Comparison of ENCODE assay signal across 23 mouse cellular contexts in the genomic region with DNA sequence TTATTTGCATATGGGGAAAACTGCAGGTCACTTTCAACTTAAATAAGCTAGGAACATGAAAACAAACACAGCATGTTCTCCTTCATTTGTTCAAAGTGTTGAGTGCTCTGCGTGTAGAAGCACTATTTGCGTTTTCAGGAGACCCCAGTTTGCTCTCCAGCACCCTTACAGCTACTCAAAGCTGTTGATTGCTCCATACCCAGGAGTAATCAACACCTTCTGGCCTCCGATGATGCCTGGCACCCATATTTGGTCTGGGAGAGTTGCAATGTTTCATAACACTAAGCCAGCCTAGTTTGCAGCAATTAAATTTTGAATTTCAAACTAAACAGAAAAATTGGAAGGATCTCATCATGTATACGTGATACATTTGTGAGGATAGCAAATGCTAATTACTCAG. TPM values are rescaled to one million over a fixed set of nuclear protein-coding genes. Genes with fewer than 3 reads are reported as not detected.
DNase-seq lines count a peak whose midpoint lies in the region; ATAC-seq and TF ChIP-seq lines count a peak whose summit lies in the region.
"Had no signal": no experiment of that assay in that cellular context is flagged by ENCODE, and none has a peak within 500 bp of the region (broad histone marks: within the 10 kb centered on the region; RNA-seq: fewer than 3 reads in every experiment).

No protein-coding gene starts in this region.

- H3K27me3 ChIP-seq in forebrain, postnatal 0 days (ENCODE audit: insufficient read depth, low read length), result no peaks in the 10 kb centered on the region
- H3K27me3 ChIP-seq in forebrain, embryonic 15.5 days, result no peaks in the 10 kb centered on the region
- H3K27me3 ChIP-seq: forebrain, embryonic 13.5 days; heart, embryonic 12.5 days; heart, embryonic 15.5 days; hindbrain, embryonic 13.5 days; intestine, embryonic 15.5 days had no signal

- no peak overlapping the region for H3K9ac ChIP-seq in forebrain, postnatal 0 days
- H3K9ac ChIP-seq in forebrain, embryonic 15.5 days (replicated peaks), result no peak overlapping the region
- H3K9ac ChIP-seq: forebrain, embryonic 13.5 days; heart, embryonic 12.5 days; heart, embryonic 15.5 days; hindbrain, embryonic 13.5 days; intestine, embryonic 15.5 days had no signal

- H3K4me3 ChIP-seq in forebrain, postnatal 0 days (ENCODE audit: low read depth, low read length), result no peak overlapping the region
- no peak overlapping the region for H3K4me3 ChIP-seq in forebrain, embryonic 15.5 days
- no peak overlapping the region for H3K4me3 ChIP-seq in gastrocnemius, adult 2 months
- H3K4me3 ChIP-seq: forebrain, embryonic 10.5 days; forebrain, embryonic 13.5 days; heart, embryonic 12.5 days; heart, embryonic 15.5 days; hindbrain, embryonic 10.5 days; hindbrain, embryonic 13.5 days; intestine, embryonic 15.5 days had no signal

- DNase-seq in forebrain, postnatal 0 days, result no peak
- peak; percentile 58 for DNase-seq in gastrocnemius, adult 2 months
- DNase-seq in gastrocnemius, postnatal 25 days, result no peak
- DNase-seq in lung, postnatal 10 days, result peak; percentile 12
- peak; percentile 7 for DNase-seq in skeletal muscle tissue, adult 2 months (ENCODE audit: low read depth, low spot score)
- no peak for DNase-seq in cerebellum, adult 9-11 months
- DNase-seq: adrenal gland, adult 8-10 months; adrenal gland, postnatal 25 days; cerebellum, adult 11-12 months; cerebellum, adult 8-10 months; gastrocnemius, postnatal 14 days; heart, adult 18-20 months; heart, postnatal 10 days; heart, postnatal 36 days had no signal

- no peak overlapping the region for H3K27ac ChIP-seq in forebrain, postnatal 0 days (ENCODE audit: low read depth, low read length)
- no peak overlapping the region for H3K27ac ChIP-seq in forebrain, embryonic 15.5 days (replicated peaks)
- peak overlapping the region; percentile 35; the same call in 1 of the 2 replicates for H3K27ac ChIP-seq in gastrocnemius, adult 2 months
- H3K27ac ChIP-seq: forebrain, embryonic 10.5 days; forebrain, embryonic 13.5 days; heart, embryonic 15.5 days; hindbrain, embryonic 10.5 days; hindbrain, embryonic 13.5 days; intestine, embryonic 15.5 days had no signal

- no peak for TF ChIP-seq CTCF in forebrain, postnatal 0 days (IDR thresholded peaks at IDR 0.05; ENCODE audit: low read depth)
- no peak for TF ChIP-seq CTCF in gastrocnemius, adult 2 months (IDR thresholded peaks at IDR 0.05)

- no peaks in the 10 kb centered on the region for H3K4me1 ChIP-seq in forebrain, postnatal 0 days (ENCODE audit: insufficient read depth)
- no peaks in the 10 kb centered on the region for H3K4me1 ChIP-seq in forebrain, embryonic 15.5 days
- H3K4me1 ChIP-seq: forebrain, embryonic 10.5 days; forebrain, embryonic 13.5 days; heart, embryonic 15.5 days; hindbrain, embryonic 10.5 days; hindbrain, embryonic 13.5 days; intestine, embryonic 15.5 days had no signal

- intact Hi-C loops in gastrocnemius, adult 2 months (cut with DNase I), result no loop called here

- no peak overlapping the region for H3K4me2 ChIP-seq in forebrain, postnatal 0 days (ENCODE audit: low read depth)
- H3K4me2 ChIP-seq in forebrain, embryonic 15.5 days (replicated peaks), result no peak overlapping the region
- H3K4me2 ChIP-seq: forebrain, embryonic 13.5 days; heart, embryonic 12.5 days; heart, embryonic 15.5 days; hindbrain, embryonic 13.5 days; intestine, embryonic 15.5 days had no signal

- 71% methylated on average over 4 of the region's 4 CpGs for WGBS in forebrain, postnatal 0 days
- 81% methylated on average over 4 of the region's 4 CpGs for WGBS in forebrain, embryonic 15.5 days

- H3K9me3 ChIP-seq in forebrain, postnatal 0 days (ENCODE audit: low read length), result no peaks in the 10 kb centered on the region
- H3K9me3 ChIP-seq in forebrain, embryonic 15.5 days, result no peaks in the 10 kb centered on the region
- H3K9me3 ChIP-seq: forebrain, embryonic 10.5 days; forebrain, embryonic 13.5 days; heart, embryonic 12.5 days; heart, embryonic 15.5 days; hindbrain, embryonic 10.5 days; hindbrain, embryonic 13.5 days; intestine, embryonic 15.5 days had no signal

- peaks cover 40% of the 10 kb centered on the region for H3K36me3 ChIP-seq in forebrain, postnatal 0 days (ENCODE audit: insufficient read depth)
- H3K36me3 ChIP-seq in forebrain, embryonic 15.5 days, result peaks cover 58% of the 10 kb centered on the region

- ATAC-seq in forebrain, postnatal 0 days, result peak; percentile 32; the same call in 1 of the 2 replicates
- ATAC-seq in forebrain, embryonic 15.5 days (replicated peaks), result no peak
- ATAC-seq: forebrain, embryonic 13.5 days; hindbrain, embryonic 16.5 days; intestine, embryonic 15.5 days had no signal

RNA-seq across cellular contexts. Expression of a gene that starts 45.1 kb away (rescaled TPM):
- total RNA-seq in forebrain, postnatal 0 days (2014; rRNA removed), result 19.1 and 24.2 TPM in 2 replicates
- polyA plus RNA-seq in forebrain, postnatal 0 days (2015; fragmentation: Nextera tagmentation; extraction: Ambion mirVana), result 18.2 and 19.7 TPM in 2 replicates
- polyA plus RNA-seq in forebrain, embryonic 15.5 days (2015; fragmentation: Nextera tagmentation; extraction: Ambion mirVana), result 16.3 and 18.4 TPM in 2 replicates
- 10 to 100 TPM; 10.4 to 12.0 TPM for total RNA-seq in gastrocnemius, adult 2 months (2021)
- total RNA-seq in gastrocnemius, postnatal 25 days (2021), result 10 to 100 TPM in 1 of 2 experiments, 1 to 10 TPM in 1; 9.1 to 12.6 TPM

Comparison
In these comparisons a context has a peak if more than half of its experiments do, and no peak if none do; other contexts are left out.
1. DNase-seq: peak in gastrocnemius, adult 2 months (single experiment), lung, postnatal 10 days (single experiment) and skeletal muscle tissue, adult 2 months (single experiment); none in forebrain, postnatal 0 days (single experiment), gastrocnemius, postnatal 25 days (single experiment) and cerebellum, adult 9-11 months (single experiment).